Mouse (Mus musculus): Measurements from ENCODE around the gene Sdk1.

DNA sequence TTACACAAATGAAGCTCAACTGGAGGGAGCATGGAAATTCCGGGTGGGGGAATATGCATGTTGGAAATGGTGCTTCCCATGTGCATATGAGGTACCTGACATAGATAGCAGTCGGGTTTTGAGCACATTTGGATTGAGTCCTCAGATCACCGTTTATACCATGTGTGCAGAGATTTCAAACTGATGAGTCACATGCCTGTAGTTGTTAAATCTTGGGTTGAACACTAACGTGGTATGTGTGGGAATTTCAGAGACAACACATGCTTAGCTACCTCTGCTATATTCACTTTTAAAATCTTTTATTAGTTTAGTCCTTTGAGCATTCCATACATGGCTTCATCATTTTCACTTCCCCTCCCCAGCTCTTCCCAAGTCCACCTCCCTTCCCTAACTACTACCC lies 71.0 kb downstream of the Sdk1 start:
- TF ChIP-seq EP300 (IDR thresholded peaks at IDR 0.05; ENCODE audit: low read depth in 1 of 2, low read length in 2 of 2) (no peak), TCF12 (IDR thresholded peaks at IDR 0.05; ENCODE audit: low read depth, low read length) (no peak)

All from MEL (cell line).